9 mouse cellular contexts compared by ENCODE assay signal in the genomic region with DNA sequence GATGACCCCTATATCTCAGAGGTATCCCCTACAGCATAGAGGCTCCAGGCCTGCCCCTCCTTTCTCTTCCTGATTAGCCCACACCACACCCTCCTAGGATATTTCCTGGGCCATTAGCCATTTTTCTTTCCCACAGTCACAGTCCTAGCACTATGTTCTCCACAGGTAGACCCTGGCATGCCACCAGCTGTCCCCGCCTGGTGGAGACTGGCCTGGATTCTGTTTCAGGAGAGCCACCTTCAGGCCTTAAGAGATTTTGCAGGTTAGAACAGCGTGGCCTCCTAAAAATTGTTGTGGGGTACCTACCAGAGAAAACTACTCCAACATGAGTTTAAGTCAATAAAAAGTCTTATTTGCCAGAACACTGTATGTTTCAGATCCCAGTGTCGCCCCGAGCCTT. TPM values are rescaled to one million over a fixed set of nuclear protein-coding genes. Genes with fewer than 3 reads are reported as not detected.
DNase-seq lines count a peak whose midpoint lies in the region; ATAC-seq and TF ChIP-seq lines count a peak whose summit lies in the region.
"Had no signal": no experiment of that assay in that cellular context is flagged by ENCODE, and none has a peak within 500 bp of the region (broad histone marks: within the 10 kb centered on the region; RNA-seq: fewer than 3 reads in every experiment).

No protein-coding gene starts in this region.

- no peak for ATAC-seq in CD4-positive, CD25-positive, alpha-beta regulatory T cell, adult 4 months
- no peak for ATAC-seq in liver, embryonic 14.5 days (ENCODE audit: insufficient read depth)
- ATAC-seq in intestine, embryonic 16.5 days, result peak; percentile 45

- no peak overlapping the region for H3K27ac ChIP-seq in liver, embryonic 14.5 days
- H3K27ac ChIP-seq in intestine, embryonic 16.5 days (ENCODE audit: low read length), result peak overlapping the region; percentile 70

- intact Hi-C loops in left cerebral cortex, postnatal 4 days (cut with DNase I), result no loop called here

- no peak overlapping the region for H3K9ac ChIP-seq in liver, embryonic 14.5 days (replicated peaks)
- no peak overlapping the region for H3K9ac ChIP-seq in intestine, embryonic 16.5 days (ENCODE audit: low read depth, low read length)

- DNase-seq in CD4-positive, CD25-positive, alpha-beta regulatory T cell, adult 2 months (ENCODE audit: low read depth, low spot score), result peak; percentile 38
- no peak for DNase-seq in liver, embryonic 14.5 days (ENCODE audit: low read depth in 3 of 3, low spot score in 3 of 3)
- no peak for DNase-seq in liver
- peak; percentile 79 for DNase-seq in lung, postnatal 36 days
- DNase-seq in thymus, postnatal 4 days, result no peak
- DNase-seq in left cerebral cortex, postnatal 4 days, result no peak
- DNase-seq: midbrain, embryonic 14.5 days had no signal

- no peak overlapping the region for H3K4me2 ChIP-seq in liver, embryonic 14.5 days (ENCODE audit: low read depth)
- H3K4me2 ChIP-seq in intestine, embryonic 16.5 days (ENCODE audit: low read depth, low read length), result no peak overlapping the region

- no peak for TF ChIP-seq EP300 in liver, embryonic 14.5 days (IDR thresholded peaks at IDR 0.05; ENCODE audit: low read depth)

- H3K9me3 ChIP-seq in liver, embryonic 14.5 days (ENCODE audit: control insufficient read depth, low read length), result no peaks in the 10 kb centered on the region
- no peaks in the 10 kb centered on the region for H3K9me3 ChIP-seq in intestine, embryonic 16.5 days (ENCODE audit: control insufficient read depth, low read length)

- H3K36me3 ChIP-seq in liver, embryonic 14.5 days (replicated peaks; ENCODE audit: control insufficient read depth, insufficient read depth, low read depth), result no peaks in the 10 kb centered on the region
- no peaks in the 10 kb centered on the region for H3K36me3 ChIP-seq in intestine, embryonic 16.5 days (ENCODE audit: control insufficient read depth, insufficient read depth, low read length)

- peak; percentile 62 for TF ChIP-seq CTCF in liver, embryonic 14.5 days (IDR thresholded peaks at IDR 0.05; ENCODE audit: low read depth)

- H3K4me1 ChIP-seq in liver, embryonic 14.5 days (replicated peaks; ENCODE audit: control insufficient read depth in 2 of 2, insufficient read depth in 2 of 2, low read length in 1 of 2), result peaks cover 11 to 21% of the 10 kb centered on the region in 2 experiments
- H3K4me1 ChIP-seq in intestine, embryonic 16.5 days (ENCODE audit: control insufficient read depth, insufficient read depth, low read length), result peaks cover 29% of the 10 kb centered on the region

- no peaks in the 10 kb centered on the region for H3K27me3 ChIP-seq in liver, embryonic 14.5 days (ENCODE audit: control insufficient read depth, insufficient read depth, low read length)
- no peaks in the 10 kb centered on the region for H3K27me3 ChIP-seq in intestine, embryonic 16.5 days (replicated peaks; ENCODE audit: control insufficient read depth, insufficient read depth, low read length)

- H3K4me3 ChIP-seq in liver, embryonic 14.5 days (ENCODE audit: insufficient read depth in 1 of 2, low read depth in 2 of 2, low read length in 2 of 2), result no peak overlapping the region
- H3K4me3 ChIP-seq in intestine, embryonic 16.5 days (ENCODE audit: low read length), result no peak overlapping the region

- WGBS in liver, embryonic 14.5 days (ENCODE audit: insufficient replicate concordance), result 40% methylated on average over 4 of the region's 4 CpGs
- 47% methylated on average over 4 of the region's 4 CpGs for WGBS in intestine, embryonic 16.5 days

RNA-seq across cellular contexts. Expression of a gene that starts 15.3 kb away (rescaled TPM):
- 10 to 100 TPM; 11.0 to 14.3 TPM for polyA plus RNA-seq in CD4-positive, CD25-positive, alpha-beta regulatory T cell, adult 4 months (2017; shearing (Covaris generic))
- polyA plus RNA-seq in liver, embryonic 14.5 days (2012; rRNA removed), result 31.5 and 37.4 TPM in 2 replicates
- 35.1 and 38.2 TPM in 2 replicates for polyA plus RNA-seq in liver, embryonic 14.5 days (2014; fragmentation: Nextera tagmentation; extraction: Ambion mirVana)
- polyA plus RNA-seq in intestine, embryonic 16.5 days (2015; fragmentation: Nextera tagmentation; extraction: Ambion mirVana), result 104 and 108 TPM in 2 replicates
- total RNA-seq in left cerebral cortex, postnatal 4 days (2021), result 10 to 100 TPM; 27.2 to 27.6 TPM

RNA-seq across cellular contexts. Expression of a gene that starts 22.5 kb away (rescaled TPM):
- 10 to 100 TPM; 67.0 to 68.0 TPM for polyA plus RNA-seq in CD4-positive, CD25-positive, alpha-beta regulatory T cell, adult 4 months (2017; shearing (Covaris generic))
- 64.2 and 78.4 TPM in 2 replicates for polyA plus RNA-seq in liver, embryonic 14.5 days (2012; rRNA removed)
- polyA plus RNA-seq in liver, embryonic 14.5 days (2014; fragmentation: Nextera tagmentation; extraction: Ambion mirVana), result 127 and 130 TPM in 2 replicates
- 228 and 239 TPM in 2 replicates for polyA plus RNA-seq in intestine, embryonic 16.5 days (2015; fragmentation: Nextera tagmentation; extraction: Ambion mirVana)
- 10 to 100 TPM; 74.4 to 74.5 TPM for total RNA-seq in left cerebral cortex, postnatal 4 days (2021)

RNA-seq across cellular contexts. Expression of a gene that starts 23.6 kb away (rescaled TPM):
- polyA plus RNA-seq in CD4-positive, CD25-positive, alpha-beta regulatory T cell, adult 4 months (2017; shearing (Covaris generic)), result not detected
- polyA plus RNA-seq in liver, embryonic 14.5 days (2012; rRNA removed), result 19.8 and 22.8 TPM in 2 replicates
- 11.6 and 13.4 TPM in 2 replicates for polyA plus RNA-seq in liver, embryonic 14.5 days (2014; fragmentation: Nextera tagmentation; extraction: Ambion mirVana)
- 0.76 TPM in 2 replicates for polyA plus RNA-seq in intestine, embryonic 16.5 days (2015; fragmentation: Nextera tagmentation; extraction: Ambion mirVana)
- under 1 TPM in 1 of 2 experiments, not detected in 1; 0.18 TPM for total RNA-seq in left cerebral cortex, postnatal 4 days (2021)

RNA-seq across cellular contexts. Expression of a gene that starts 39.5 kb away (rescaled TPM):
- polyA plus RNA-seq in CD4-positive, CD25-positive, alpha-beta regulatory T cell, adult 4 months (2017; shearing (Covaris generic)), result 10 to 100 TPM; 34.8 to 44.8 TPM
- 9.9 and 11.2 TPM in 2 replicates for polyA plus RNA-seq in liver, embryonic 14.5 days (2012; rRNA removed)
- polyA plus RNA-seq in liver, embryonic 14.5 days (2014; fragmentation: Nextera tagmentation; extraction: Ambion mirVana), result 11.3 and 13.0 TPM in 2 replicates
- polyA plus RNA-seq in intestine, embryonic 16.5 days (2015; fragmentation: Nextera tagmentation; extraction: Ambion mirVana), result 32.6 and 38.9 TPM in 2 replicates
- 10 to 100 TPM; 43.9 to 46.0 TPM for total RNA-seq in left cerebral cortex, postnatal 4 days (2021)

RNA-seq across cellular contexts. Expression of a gene that starts 42.6 kb away (rescaled TPM):
- polyA plus RNA-seq in CD4-positive, CD25-positive, alpha-beta regulatory T cell, adult 4 months (2017; shearing (Covaris generic)), result 100 to 1,000 TPM; 114 to 126 TPM
- 30.0 and 36.2 TPM in 2 replicates for polyA plus RNA-seq in liver, embryonic 14.5 days (2012; rRNA removed)
- 41.3 and 43.6 TPM in 2 replicates for polyA plus RNA-seq in liver, embryonic 14.5 days (2014; fragmentation: Nextera tagmentation; extraction: Ambion mirVana)
- polyA plus RNA-seq in intestine, embryonic 16.5 days (2015; fragmentation: Nextera tagmentation; extraction: Ambion mirVana), result 119 and 129 TPM in 2 replicates
- total RNA-seq in left cerebral cortex, postnatal 4 days (2021), result 100 to 1,000 TPM; 105 to 113 TPM

Comparison
In these comparisons a context has a peak if more than half of its experiments do, and no peak if none do; other contexts are left out.
1. DNase-seq: peak in CD4-positive, CD25-positive, alpha-beta regulatory T cell, adult 2 months (single experiment) and lung, postnatal 36 days (single experiment); none in liver, embryonic 14.5 days (0 of 3), liver (single experiment), thymus, postnatal 4 days (single experiment) and left cerebral cortex, postnatal 4 days (single experiment).